Mouse (Mus musculus): ENCODE measurements around the gene Cog4.

The Cog4 gene

GRCm38 (mm10) chr8:110846405-110847170 lies at the start of gene Cog4, which contains the start of gene Sf3b3:
Cog4 (plus strand) TSS chr8:110846600.
Sf3b3 (minus strand) TSS chr8:110846787.
- DNase-seq (ENCODE audit: low spot score in 2 of 2): peak; percentile 73 to 76

GRCm38 (mm10) chr8:110797086-110797485 lies 49.3 kb upstream of the Cog4 start:
- no peak for DNase-seq (ENCODE audit: low spot score in 2 of 2)

GRCm38 (mm10) chr8:110802988-110803387 lies 43.4 kb upstream of the Cog4 start:
- DNase-seq (ENCODE audit: low spot score in 2 of 2): no peak

DNA sequence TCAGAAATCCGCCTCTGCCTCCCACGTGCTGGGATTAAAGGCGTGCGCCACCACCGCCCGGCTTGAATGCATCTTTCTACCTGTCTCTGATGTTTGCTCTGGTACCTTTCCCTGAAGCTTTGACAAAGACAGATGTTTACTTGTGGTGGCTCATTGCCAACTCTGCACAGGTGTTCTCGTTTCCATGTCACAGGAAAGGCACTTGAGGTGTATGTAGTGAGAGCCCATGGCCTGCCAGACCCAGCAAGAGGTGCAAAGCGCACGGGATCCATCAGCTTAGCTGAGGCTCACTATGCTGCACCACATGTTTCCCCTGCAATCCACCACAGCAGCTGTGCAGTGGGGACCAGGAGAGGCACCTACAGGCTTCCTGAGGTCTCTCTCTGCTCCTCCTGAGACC lies 42.5 kb upstream of the Cog4 start:
- no peak for DNase-seq (ENCODE audit: low spot score in 2 of 2)

DNA sequence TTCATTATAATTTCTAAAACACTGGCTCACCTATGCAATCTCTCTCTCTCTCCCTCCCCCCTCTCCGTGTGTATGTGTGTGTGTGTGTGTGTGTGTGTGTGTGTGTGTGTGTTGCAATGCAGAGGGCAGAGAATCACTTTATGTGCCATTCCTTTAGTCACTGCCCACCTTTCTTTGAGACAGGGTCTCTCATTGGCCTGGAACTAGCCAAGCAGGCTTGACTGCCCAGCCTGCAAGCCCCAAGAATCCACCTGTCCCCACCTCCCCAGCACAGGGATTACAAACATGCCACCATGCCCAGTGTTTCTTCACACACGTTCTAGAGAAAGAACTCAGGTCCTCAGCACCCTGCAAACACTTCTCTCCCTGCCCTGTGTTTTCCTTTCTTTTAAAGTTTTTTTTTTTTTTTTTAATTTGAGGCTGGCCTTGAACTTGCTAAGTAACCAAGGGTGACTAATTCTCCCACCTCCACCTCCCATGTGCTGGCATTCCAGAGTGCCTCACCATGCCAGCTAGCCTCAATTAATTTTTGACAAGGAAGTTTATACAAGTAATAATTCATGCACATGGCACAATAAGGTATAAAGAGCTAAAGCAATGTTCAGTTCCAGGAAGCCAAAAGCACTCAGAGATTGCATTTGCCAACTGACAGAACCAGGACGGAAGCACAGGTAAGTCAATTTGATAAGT lies 41.4 kb upstream of the Cog4 start:
- DNase-seq (ENCODE audit: low spot score in 2 of 2): no peak

GRCm38 (mm10) chr8:110805669-110806068 lies 40.7 kb upstream of the Cog4 start, which contains the start of gene Il34:
Il34 (minus strand) TSS chr8:110805924.
- DNase-seq (ENCODE audit: low spot score in 2 of 2): no peak

- no peak for DNase-seq (ENCODE audit: low spot score in 2 of 2)
Measured at GRCm38 (mm10) chr8:110806146-110806545, 40.3 kb upstream of the Cog4 start.

DNA sequence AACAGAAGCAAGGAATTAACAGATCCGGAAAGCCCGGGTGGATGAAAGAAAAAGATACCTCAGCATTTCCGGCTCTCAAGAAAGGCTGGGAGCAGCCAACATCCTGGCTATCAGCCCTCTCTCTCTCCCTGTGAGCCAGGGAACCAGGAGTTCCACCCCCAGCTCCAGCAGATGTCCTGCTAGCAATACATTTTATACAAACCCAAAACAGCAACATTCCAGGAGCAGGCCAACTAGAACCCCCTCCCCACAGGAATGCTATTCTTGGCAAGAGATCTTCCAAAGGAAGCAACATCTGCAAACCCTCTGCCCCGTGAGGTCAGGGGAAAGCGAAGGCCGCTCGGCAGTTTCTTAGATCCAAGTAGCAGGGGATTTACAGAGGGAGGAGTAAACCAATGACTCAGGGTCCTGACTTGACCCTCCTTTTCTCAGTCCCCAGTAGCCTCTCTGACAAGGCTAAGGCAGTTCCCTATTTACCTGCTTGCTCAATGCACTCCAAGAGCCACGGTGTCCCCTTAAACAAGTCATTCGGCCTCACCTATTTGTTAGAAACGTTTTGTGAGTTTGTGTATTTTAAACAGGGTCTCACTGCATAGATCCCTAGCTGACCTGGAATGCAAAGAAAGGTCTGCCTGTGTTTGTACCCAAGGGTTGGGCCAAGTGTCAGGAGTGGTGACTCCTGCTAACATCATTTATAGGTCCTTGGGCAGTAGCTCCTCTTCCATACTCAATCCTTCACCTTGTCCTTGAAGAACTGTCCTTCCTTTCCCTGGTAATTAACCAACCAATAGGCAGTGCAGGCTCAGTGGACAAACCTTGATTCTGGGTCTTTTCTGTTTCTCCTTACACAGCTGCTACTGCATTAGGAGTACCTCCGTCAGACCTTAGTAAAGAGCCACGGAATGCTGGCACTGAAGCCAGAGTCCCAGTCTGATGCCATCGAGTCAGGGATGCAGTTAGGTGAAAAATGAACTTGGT lies 37.6 kb upstream of the Cog4 start:
- DNase-seq (ENCODE audit: low spot score in 2 of 2): no peak

DNA sequence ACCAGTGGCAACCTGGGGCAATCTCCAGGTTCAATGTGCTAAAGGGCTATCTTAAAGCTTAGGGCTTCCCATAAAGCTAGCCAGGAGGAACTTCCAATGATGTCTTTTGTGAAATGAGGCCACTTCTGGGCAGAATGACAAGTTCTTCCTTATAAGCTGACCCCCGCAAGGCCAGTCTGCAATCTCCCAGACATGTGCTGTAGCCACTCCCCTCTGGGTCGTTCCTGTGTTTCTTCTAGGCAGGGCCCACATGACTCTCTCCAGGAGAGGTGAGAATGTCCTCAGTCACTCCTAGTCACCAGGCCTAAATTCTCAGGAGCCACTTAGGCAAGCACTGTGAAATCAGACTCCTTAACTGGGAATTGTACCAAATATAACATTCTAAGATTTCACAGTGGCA lies 36.6 kb upstream of the Cog4 start:
- no peak for DNase-seq (ENCODE audit: low spot score in 2 of 2)

GRCm38 (mm10) chr8:110810481-110811065 lies 35.8 kb upstream of the Cog4 start:
- no peak for DNase-seq (ENCODE audit: low spot score in 2 of 2)

DNA sequence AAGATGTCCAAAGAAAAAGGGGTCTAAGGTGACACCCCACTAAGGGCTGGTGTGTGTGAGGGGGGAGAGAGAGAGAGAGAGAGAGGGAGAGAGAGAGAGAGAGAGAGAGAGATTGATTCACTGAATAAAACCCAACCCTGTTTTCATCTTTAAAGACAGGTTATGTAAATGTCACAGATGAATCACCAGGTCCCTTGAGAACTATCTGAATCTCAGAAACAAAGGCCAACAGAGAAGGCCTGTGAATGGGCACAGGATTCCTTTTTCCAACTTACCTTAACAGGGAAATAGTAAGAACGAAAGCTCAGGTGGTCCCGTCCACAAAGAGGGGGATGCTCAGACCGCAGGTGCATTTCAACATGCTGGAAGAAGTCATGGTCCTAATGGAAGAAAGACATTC lies 35.3 kb upstream of the Cog4 start:
- DNase-seq (ENCODE audit: low spot score in 2 of 2): no peak

GRCm38 (mm10) chr8:110811793-110812192 lies 34.6 kb upstream of the Cog4 start:
- DNase-seq (ENCODE audit: low spot score in 2 of 2): no peak

- no peak for DNase-seq (ENCODE audit: low spot score in 2 of 2)
Measured at GRCm38 (mm10) chr8:110812349-110813080, 33.9 kb upstream of the Cog4 start.

- no peak for DNase-seq (ENCODE audit: low spot score in 2 of 2)
Measured at GRCm38 (mm10) chr8:110813081-110813812, 33.2 kb upstream of the Cog4 start.

DNA sequence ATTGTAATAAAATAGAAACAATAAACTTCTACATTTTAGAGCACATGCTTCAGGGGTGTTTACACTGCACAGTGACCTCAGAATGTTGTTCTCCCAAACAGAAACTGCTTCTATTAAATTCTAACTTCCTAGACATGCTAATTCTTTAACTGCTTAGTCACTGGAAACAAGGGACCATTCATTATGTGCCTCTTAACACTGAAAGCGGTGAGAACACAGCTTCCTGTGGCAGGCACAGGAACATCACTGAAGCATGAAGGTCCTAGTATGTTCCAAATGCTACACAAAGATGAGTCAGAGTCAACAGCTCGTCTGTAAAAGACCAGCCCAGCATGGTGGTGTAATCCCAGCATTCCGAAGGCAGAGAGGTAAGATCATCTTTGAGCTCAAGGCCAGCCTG lies 31.1 kb upstream of the Cog4 start:
- DNase-seq (ENCODE audit: low spot score in 2 of 2): no peak

DNA sequence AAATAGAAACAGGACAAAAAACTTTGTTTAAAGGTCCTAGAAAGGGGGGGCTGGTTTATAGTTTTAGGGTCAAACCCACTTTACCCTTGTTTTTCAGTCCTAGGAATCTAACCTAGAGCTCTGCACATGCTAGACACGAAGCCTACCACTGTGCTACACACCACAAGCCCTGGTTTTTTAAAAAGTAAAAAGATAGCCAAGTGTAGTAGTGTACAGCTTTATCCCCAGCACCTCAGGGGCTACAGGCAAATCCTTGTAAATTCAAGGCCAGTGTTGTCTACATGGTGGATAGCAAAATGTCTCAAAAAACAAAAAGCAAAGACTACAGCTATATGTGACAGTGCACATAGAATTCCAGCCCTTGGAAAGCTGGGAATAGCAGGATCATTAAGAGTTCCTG lies 29.4 kb upstream of the Cog4 start:
- no peak for DNase-seq (ENCODE audit: low spot score in 2 of 2)

- no peak for DNase-seq (ENCODE audit: low spot score in 2 of 2)
Measured at GRCm38 (mm10) chr8:110818593-110818992, 27.8 kb upstream of the Cog4 start.

GRCm38 (mm10) chr8:110820257-110820656 lies 26.1 kb upstream of the Cog4 start:
- DNase-seq (ENCODE audit: low spot score in 2 of 2): no peak

DNA sequence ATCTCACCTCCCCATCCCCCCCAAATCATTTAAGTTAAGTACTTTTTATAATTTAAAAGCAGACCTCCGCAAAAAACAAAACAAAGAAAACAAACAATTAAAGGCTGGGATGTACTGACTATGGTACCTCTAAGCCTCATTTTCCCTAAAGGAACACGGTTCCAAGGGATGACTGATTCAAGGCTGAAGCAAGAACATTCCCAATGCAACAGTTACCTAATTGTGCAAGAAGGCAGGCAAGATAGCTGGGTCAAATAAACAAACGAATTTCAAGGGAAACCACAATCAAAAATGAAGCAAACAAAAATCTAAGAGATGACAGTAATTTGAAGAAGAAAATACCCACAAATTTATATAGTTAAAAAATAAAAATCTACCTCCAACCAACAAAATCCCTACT lies 24.4 kb upstream of the Cog4 start:
- DNase-seq (ENCODE audit: low spot score in 2 of 2): no peak

DNA sequence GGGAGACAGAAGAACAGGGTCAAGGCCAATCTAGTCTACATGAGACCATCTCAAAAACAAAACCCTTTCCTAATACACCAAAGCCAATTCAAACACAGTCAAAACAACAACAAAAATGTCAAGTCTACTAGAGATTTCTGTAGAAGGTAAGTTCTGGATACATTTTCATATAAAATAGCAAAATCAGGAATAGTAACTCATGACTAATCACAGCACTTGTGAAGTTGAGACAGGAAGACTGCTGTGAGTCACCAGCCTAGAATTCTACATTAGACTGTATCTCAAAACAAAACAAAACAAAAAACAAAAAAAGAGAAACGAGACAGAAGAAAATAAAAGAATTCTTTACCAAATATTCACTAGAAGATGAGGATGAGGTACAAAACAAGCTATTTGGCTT lies 21.5 kb upstream of the Cog4 start:
- no peak for DNase-seq (ENCODE audit: low spot score in 2 of 2)

Data from frontal cortex, postnatal 14 days (tissue).